In genomic region chr9:107463509-107463908, GRCm38 (mm10) we compare ENCODE assay signal across 8 mouse cellular contexts.
DNase-seq lines count a peak whose midpoint lies in the region; ATAC-seq and TF ChIP-seq lines count a peak whose summit lies in the region.

No protein-coding gene starts in this region.

- ATAC-seq in megakaryocyte-erythroid progenitor cell, adult 5-6 weeks (replicated peaks; ENCODE audit: low FRiP score, low TSS enrichment, poor library complexity, severe bottlenecking): peak; percentile 83

- no peak overlapping the region for H3K27ac ChIP-seq in cortical plate, adult 2 months (ENCODE audit: insufficient read depth, low read length)
- H3K27ac ChIP-seq in left cerebral cortex, adult 2 months: no peak overlapping the region

- intact Hi-C loops in gastrocnemius, postnatal 14 days (cut with DNase I; ENCODE audit: low total_unique reads): loop anchor here (5.0 to 10.0 kb wide), 2 partner anchors 51 to 96 kb away; no protein-coding TSS in a partner anchor
- intact Hi-C loops in left cerebral cortex, adult 2 months (cut with DNase I): loop anchor here (2.0 kb wide), 1 partner anchor 97 kb away; no protein-coding TSS in a partner anchor

- no peaks in the 10 kb centered on the region for H3K4me1 ChIP-seq in cortical plate, adult 2 months (ENCODE audit: control insufficient read depth, insufficient read depth, low read length)

- DNase-seq in adrenal gland, adult 18-20 months (ENCODE audit: low spot score in 2 of 2): peak; percentile 83 to 84
- peak; percentile 84 for DNase-seq in gastrocnemius, postnatal 14 days
- DNase-seq in induced T-regulatory cell, adult 2 months (ENCODE audit: low read depth): peak; percentile 66
- DNase-seq in left cerebral cortex, adult 2 months (ENCODE audit: extremely low spot score in 1 of 2, low spot score in 2 of 2): peak; percentile 74 to 80
- peak; percentile 58 to 65 for DNase-seq in right cerebral cortex, postnatal 36 days (ENCODE audit: low spot score in 2 of 2)
- DNase-seq in yolk sac, embryonic 10.5 days (ENCODE audit: low spot score): peak; percentile 58

- TF ChIP-seq CTCF in cortical plate, adult 2 months (IDR thresholded peaks at IDR 0.05; ENCODE audit: extremely low read depth, insufficient read depth, low read length): peak; percentile 82
- peak; percentile 68 for TF ChIP-seq CTCF in left cerebral cortex, adult 2 months (IDR thresholded peaks at IDR 0.05)

- H3K4me3 ChIP-seq in cortical plate, adult 2 months (ENCODE audit: insufficient read depth, low read length): no peak overlapping the region
- no peak overlapping the region for H3K4me3 ChIP-seq in left cerebral cortex, adult 2 months

- no peak for TF ChIP-seq POLR2A in cortical plate, adult 2 months (IDR thresholded peaks at IDR 0.05; ENCODE audit: extremely low read depth, insufficient read depth, low read length)
